Mouse (Mus musculus) layer of hippocampus, postnatal 14 days (tissue): Measurements from ENCODE around the gene Lce3c. TPM values are rescaled to one million over a fixed set of nuclear protein-coding genes. Genes with fewer than 3 reads are reported as not detected.

ENCODE experiments used
- DNase-seq, 2 experiments: peaks; one replicate each; pipeline ENCODE4 v3.0.0; 2021 to 2022; ENCODE audit warnings: low spot score in 2 of 2, mixed read lengths in 1 of 2
- long read RNA-seq, 2 experiments: library from polyadenylated mRNA; stranded (forward); transcript quantifications; one replicate each; pipeline ENCODE4 v2.0.0; 2021
- total RNA-seq, 2 experiments: library from RNA; stranded (reverse); gene quantifications; 2 replicates each; pipeline ENCODE4 v1.2.3; 2021

The Lce3c gene
- total RNA-seq = not detected
- long read RNA-seq, experiment 1 = 0 reads
- long read RNA-seq, experiment 2 = 0 reads

DNA sequence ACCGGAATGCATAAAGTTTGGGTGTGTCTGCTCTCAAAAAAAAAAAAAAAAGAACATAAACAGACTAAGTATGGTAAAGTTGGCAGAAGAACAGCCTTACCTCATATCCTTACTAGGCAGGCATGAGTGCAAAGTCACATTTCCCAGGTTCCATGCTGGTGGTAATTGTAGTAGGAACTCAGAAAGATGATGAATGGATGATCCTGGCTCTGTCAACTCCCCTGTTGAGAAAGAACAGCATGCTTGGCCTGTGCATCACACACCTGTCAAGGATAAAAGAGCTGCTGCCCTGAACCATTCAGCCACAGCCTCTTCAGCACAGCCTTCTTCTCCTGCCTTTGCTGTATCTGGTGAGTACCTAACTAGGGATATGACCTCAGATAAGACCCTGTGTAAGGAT lies at the start of gene Lce3c:
Lce3c (plus strand) TSS at position 301 of the 400 bp plus-strand sequence.
- DNase-seq = no peak

DNA sequence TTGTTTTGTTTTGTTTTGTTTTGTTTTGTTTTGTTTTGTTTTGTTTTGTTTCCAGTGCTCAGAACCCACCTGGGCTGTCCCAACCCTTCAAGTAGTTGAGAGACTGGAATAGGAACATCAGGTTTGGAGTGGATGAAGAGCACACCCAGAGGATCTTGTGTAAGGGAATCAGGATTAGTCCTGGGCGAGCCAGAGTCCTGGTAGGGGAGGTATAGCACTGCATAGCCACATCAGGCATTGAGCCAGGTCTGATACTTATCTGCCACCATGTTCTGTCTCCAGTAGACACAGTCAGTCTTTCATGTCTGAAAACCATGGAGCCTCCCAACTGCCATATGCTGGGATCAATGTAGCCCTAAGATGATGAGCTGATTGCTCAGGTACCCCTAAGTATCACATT lies 49.8 kb upstream of the Lce3c start:
- DNase-seq = no peak

DNA sequence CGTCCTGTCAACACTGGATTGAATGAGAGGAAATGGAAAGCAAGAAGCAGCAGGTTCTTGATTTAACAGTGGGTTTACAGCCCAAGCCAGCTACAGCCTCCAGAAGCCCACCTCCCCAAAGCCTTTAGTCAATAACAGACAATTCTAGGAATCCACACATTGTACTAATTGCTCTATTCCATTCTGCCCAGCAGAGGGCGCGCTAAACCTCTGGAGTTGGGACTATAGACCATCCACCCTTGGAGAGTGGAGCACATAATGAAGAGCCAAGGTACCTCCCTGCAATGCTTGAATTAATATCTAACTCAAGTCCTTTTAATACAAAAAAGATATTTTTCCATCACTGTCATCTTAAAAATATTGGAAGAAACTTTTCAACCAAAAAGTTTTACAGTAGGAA lies 41.3 kb upstream of the Lce3c start:
- peak; percentile 13 to 24 for DNase-seq

DNA sequence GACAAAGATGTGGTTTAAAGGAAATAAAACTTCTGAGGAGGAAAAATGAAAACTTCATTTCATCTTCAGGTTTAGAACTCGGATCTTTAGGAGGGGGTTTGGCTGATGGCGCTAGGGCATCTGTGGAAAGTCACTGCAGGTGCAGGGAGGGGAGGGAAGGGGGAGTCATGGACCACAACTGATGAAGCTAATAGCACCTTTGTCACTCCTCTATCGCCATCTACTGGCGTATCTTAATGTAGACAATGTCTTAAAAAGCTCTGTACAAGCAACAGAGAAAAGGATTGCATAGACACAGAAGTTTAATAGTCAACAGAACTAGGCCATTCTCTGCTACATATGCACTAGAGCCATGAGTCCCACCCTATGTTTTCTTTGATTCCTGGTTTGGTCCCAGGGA lies 40.6 kb upstream of the Lce3c start:
- peak in 1 of 2 experiments; percentile 9 for DNase-seq

DNA sequence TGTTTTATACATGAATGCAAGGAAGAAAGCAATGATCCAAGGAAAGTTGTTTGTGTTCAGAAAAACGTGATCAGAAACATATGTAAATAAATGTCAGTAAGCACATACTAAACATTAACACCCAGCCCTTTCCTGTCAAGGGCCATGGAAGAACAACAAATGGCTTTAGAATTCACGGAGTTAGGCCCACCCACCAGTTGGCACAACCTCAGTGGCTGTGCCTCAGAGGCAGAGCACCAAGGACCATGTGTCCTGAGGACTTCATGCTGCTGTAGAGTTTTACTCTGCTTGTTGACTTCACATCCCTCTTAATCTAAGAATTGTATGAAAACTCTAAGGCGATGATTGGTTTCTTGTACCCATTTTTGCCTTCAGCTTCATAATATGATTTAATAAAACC lies 39.1 kb upstream of the Lce3c start:
- DNase-seq = no peak

DNA sequence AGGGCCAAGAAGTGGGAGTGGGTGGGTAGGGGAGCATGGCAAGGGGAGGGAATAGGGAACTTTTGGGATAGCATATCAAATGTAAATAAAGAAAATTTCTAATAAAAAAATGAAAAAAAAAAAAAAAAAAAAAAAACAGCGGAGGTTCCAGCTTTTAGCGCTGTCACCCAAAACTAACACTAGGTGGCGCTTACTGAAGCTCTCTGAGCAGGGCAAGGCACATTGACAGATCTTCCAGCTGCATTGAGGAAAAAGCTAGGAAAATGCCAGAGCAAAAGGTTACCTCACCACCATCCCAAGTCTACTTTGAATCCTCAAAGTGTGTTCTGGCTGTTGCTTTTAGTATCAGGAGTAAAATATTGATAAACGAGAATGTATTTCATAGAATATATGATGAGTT lies 36.7 kb upstream of the Lce3c start:
- peak in 1 of 2 experiments; percentile 5 for DNase-seq

DNA sequence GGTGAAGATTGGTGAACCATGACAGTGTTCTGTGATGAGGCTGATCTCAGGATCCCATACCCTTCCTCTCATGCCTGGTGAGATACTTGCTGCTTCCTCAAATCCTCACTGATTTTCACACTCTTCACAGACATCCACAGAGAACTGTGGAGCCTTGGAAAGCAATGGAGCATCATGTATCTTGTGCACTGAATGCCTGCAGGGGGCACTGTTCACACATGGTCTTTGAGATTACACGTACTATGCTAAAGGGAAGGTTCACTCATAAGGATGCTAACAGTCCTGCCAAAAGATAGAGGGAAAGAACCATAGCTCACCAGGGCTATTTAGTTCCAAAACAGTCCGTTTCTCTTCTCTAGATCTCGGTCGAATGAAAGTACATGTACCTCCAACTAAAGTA lies 23.9 kb upstream of the Lce3c start:
- DNase-seq = peak; percentile 6 to 12

DNA sequence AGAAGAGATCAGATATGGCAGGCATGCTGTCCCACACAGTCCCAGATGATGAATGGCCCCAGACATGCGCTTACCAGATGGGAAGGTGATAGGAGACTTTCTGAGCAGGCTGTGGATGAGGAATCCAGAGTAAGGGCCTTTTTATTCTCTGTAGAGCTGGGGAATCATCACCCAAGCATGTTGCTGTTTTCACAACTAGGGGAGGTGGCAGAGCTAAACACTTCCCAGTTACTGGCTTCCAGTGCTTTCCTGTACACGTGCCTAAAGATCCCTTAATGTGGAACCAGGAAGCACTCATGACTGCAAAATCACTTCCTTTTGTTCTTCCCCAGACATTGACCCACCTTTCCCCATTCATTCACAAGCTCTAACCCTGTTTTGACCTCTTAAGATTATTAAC lies 18.2 kb upstream of the Lce3c start, which contains the start of gene Lce3a:
Lce3a (minus strand) TSS at position 101 of the 400 bp plus-strand sequence.
- no peak for DNase-seq

DNA sequence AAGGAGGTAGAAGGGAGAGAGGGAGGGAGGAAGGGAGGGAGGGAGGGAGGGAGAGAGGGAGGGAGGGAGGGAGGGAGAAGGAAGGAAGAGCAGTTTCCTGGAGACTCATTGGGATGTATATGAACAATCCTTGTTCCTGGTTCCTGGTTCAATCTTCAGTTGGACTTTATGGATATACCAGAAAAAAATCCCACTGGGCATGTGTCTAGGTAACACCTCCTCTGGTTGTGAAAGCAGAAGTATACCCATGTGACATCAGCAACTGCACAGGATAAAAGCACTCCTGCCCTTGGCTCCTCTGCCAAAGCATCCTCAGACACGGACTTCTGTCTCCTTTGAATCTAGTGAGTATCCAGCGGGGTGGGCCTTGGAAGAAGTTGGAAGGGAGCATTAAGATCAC lies 11.6 kb upstream of the Lce3c start, which contains the start of gene Lce3b:
Lce3b (plus strand) TSS at position 301 of the 400 bp plus-strand sequence.
- no peak for DNase-seq

DNA sequence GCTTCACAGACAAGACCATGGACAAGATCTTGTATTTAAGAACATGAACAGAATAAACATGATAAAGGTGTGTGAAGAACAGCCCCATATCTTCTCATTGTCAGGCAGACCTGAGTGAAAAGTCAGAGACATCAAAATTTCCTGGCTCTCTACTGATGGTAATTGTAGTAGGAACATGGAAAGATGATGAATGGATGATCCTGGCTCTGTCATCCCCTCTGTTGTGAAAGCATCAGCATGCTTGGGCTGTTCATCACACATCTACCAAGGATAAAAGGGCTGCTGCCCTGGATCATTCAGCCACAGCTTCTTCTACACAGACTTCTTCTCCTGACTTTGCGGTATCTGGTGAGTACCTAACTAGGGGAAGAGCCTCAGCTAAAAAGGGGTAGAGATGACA lies 12.8 kb downstream of the Lce3c start, which contains the start of gene Lce3d:
Lce3d (plus strand) TSS at position 301 of the 400 bp plus-strand sequence.
- DNase-seq = no peak

DNA sequence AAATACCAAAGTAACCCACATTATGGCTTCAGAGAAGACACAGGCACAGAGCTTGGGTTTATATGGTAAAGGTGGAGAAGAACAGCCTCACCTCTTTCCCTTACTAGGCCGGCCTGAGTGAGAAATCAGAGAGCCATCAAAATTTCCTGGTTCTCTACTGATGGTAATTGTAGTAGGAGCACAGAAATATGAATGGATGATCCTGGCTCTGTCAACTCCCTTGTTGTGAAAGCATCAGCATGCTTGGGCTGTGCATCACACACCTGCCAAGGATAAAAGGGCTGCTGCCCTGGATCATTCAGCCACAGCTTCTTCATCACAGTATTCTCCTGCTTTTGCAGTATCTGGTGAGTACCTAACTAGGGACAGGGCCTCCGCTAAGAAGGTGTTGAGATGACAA lies 22.5 kb downstream of the Lce3c start, which contains the start of gene Lce3e:
Lce3e (plus strand) TSS at position 301 of the 400 bp plus-strand sequence.
- no peak for DNase-seq

DNA sequence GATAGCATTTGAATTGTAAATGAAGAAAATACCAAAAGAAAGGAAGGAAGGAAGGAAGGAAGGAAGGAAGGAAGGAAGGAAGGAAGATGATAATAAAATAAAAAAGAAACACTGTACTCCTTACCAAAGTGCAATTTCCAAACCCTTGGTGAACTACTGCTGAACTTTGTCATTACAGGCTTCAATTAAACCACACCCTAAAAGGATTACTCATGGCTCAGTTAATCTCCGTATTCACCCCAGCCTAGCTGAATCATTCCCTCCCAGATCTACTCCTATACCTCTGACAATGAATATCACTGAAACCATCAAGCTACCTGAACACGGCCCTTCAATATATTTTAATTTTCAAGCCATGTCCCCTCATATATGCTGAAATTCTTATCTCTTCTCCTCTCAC lies 34.2 kb downstream of the Lce3c start:
- no peak for DNase-seq

DNA sequence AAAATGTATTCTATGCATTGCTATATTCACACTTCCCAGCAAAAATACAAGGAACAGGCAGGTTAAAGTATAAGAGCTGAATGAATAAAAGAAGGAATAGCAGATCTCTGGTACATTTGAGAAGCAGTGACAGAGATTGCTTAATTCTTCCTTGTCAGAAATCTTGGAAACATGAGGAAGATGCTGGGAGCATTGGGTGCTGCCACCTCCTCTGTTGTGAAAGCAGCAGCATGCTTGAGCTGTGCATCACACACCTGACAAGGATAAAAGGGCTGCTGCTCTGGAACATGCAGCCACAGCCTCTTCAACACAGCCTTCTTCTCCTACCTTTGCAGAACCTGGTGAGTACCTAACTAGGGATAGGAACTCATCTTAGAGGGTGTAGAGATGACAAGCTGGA lies 47.6 kb downstream of the Lce3c start, which contains the start of gene Lce3f:
Lce3f (plus strand) TSS at position 301 of the 400 bp plus-strand sequence.
- no peak for DNase-seq

Other genes with a start within 250 kb of the Lce3c start
- gene Lce1e, start 235.4 kb upstream of the Lce3c start, total RNA-seq = not detected
- gene Lce1f, start 224.1 kb upstream of the Lce3c start, total RNA-seq = not detected
- gene Gm38119, start 205.4 kb upstream of the Lce3c start, total RNA-seq = not detected
- gene Lce1g, start 192.1 kb upstream of the Lce3c start, total RNA-seq = not detected
- not detected for gene Lce1h, start 179.4 kb upstream of the Lce3c start, total RNA-seq
- gene Lce1i, start 165.6 kb upstream of the Lce3c start, total RNA-seq = not detected
- not detected for gene Lce1j, start 154.0 kb upstream of the Lce3c start, total RNA-seq
- not detected for gene Lce1k, start 136.6 kb upstream of the Lce3c start, total RNA-seq
- gene Kprp, start 117.2 kb upstream of the Lce3c start, total RNA-seq = not detected
- gene Lce1l, start 93.2 kb upstream of the Lce3c start, total RNA-seq = not detected
- not detected for gene 2310050C09Rik, start 74.3 kb upstream of the Lce3c start, total RNA-seq
- gene Lce3a, start 18.3 kb upstream of the Lce3c start, total RNA-seq = not detected
- not detected for gene Lce3b, start 11.5 kb upstream of the Lce3c start, total RNA-seq
- not detected for gene Lce3d, start 12.9 kb downstream of the Lce3c start, total RNA-seq
- not detected for gene Lce3e, start 22.6 kb downstream of the Lce3c start, total RNA-seq
- not detected for gene Lce3f, start 47.7 kb downstream of the Lce3c start, total RNA-seq
- gene Crct1, start 71.2 kb downstream of the Lce3c start, total RNA-seq = not detected
- gene Lce1m, start 74.6 kb downstream of the Lce3c start, total RNA-seq = not detected
- gene Gm4858, start 124.3 kb downstream of the Lce3c start, total RNA-seq = not detected
- gene Crnn, start 200.3 kb downstream of the Lce3c start, total RNA-seq = not detected